Mouse (Mus musculus) limb, embryonic 11.5 days (tissue): ENCODE measurements around the gene Slc12a3. TPM values are rescaled to one million over a fixed set of nuclear protein-coding genes. Genes with fewer than 3 reads are reported as not detected.

Experiments used
- ATAC-seq: fragments of 200-750 bp; cut with Nextera tagmentation; 2 replicates; pipeline ENCODE4 v1.8.0; 2017; ENCODE audit warnings: low read depth; ENCODE audit not compliant: insufficient number of reproducible peaks, low FRiP score, low TSS enrichment
- DNase-seq: peaks from one replicate; pipeline ENCODE4 v3.0.0-alpha.2; 2015; ENCODE audit warnings: low spot score
- H3K27ac ChIP-seq: fragments of 300-500 bp; sonication (generic); replicated peaks from 2 replicates; pipeline ENCODE4 v1.5.1; 2014; ENCODE audit warnings: low read depth, mild to moderate bottlenecking, low read length
- H3K27me3 ChIP-seq: fragments of 300-500 bp; sonication (generic); 2 replicates; pipeline ENCODE4 v1.6.1; 2014; ENCODE audit warnings: mild to moderate bottlenecking, low read length, mixed read lengths; ENCODE audit not compliant: control insufficient read depth, insufficient read depth
- H3K36me3 ChIP-seq: fragments of 300-500 bp; sonication (generic); 2 replicates; pipeline ENCODE4 v1.6.1; 2014; ENCODE audit warnings: mild to moderate bottlenecking, low read length, moderate library complexity, mixed read lengths; ENCODE audit not compliant: control insufficient read depth, insufficient read depth
- H3K4me1 ChIP-seq: fragments of 300-500 bp; sonication (generic); 2 replicates; pipeline ENCODE4 v1.6.1; 2014; ENCODE audit warnings: low read length, mixed read lengths; ENCODE audit not compliant: control insufficient read depth, insufficient read depth
- H3K4me2 ChIP-seq: fragments of 300-500 bp; sonication (generic); 2 replicates; pipeline ENCODE4 v1.6.1; 2014; ENCODE audit warnings: low read depth, mild to moderate bottlenecking, moderate library complexity; ENCODE audit not compliant: severe bottlenecking
- H3K4me3 ChIP-seq: fragments of 300-500 bp; sonication (generic); 2 replicates; pipeline ENCODE4 v1.5.1; 2014; ENCODE audit warnings: low read depth, low read length
- H3K9ac ChIP-seq: fragments of 300-500 bp; sonication (generic); 2 replicates; pipeline ENCODE4 v1.6.1; 2014; ENCODE audit warnings: mild to moderate bottlenecking, low read length
- H3K9me3 ChIP-seq: fragments of 300-500 bp; sonication (generic); 2 replicates; pipeline ENCODE4 v1.6.1; 2016; ENCODE audit warnings: low read length; ENCODE audit not compliant: control insufficient read depth
- WGBS: fragments of 180-500 bp; shearing (Covaris S2); extraction: QIAGEN DNeasy Blood & Tissue Kit; methylation state at CpG from one replicate; pipeline ENCODE4 v1.1.7; 2014; 5-methylcytosine and 5-hydroxymethylcytosine counted together
- polyA plus RNA-seq: library from polyadenylated mRNA; unstranded; fragments of >200 nt; fragmentation: Nextera tagmentation; extraction: Ambion mirVana; gene quantifications from 2 replicates; pipeline ENCODE4 v1.2.1, GENCODE M21; 2014

The Slc12a3 gene
- polyA plus RNA-seq, 1 experiment from 2014 or later = not detected

DNA sequence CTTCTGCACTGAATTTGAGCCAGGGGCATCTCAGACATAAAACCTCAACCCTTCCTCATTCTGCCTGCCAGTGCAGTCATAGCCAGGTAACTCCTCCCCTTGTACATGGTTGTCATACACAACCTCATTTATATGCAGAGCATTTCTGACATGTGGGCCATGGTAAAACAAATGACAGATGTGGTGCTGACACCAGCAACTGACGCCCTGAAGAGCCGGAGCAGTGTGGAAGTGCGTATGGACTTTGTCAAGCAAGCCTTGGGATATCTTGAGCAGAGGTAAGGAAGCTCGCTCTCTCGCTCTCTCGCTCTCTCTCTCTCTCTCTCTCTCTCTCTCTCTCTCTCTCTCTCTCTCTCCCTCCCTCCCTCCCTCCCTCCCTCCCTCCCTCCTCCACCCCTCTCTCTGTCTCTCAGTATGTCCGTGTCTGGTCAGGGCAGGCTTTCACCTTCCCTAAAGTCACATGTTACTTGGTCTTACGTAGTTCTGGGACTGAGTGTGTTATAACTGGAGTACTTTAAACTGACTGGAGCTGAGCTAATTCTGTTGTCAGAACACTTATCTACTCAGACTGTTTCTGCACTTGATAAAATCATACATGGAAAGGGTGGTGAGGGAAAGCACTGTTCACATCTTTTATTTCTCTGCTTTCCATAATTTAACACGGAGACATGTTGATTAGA lies 32.5 kb upstream of the Slc12a3 start:
- ATAC-seq = no peak
- DNase-seq = no peak
- whole genome bisulfite sequencing = 81% methylated on average over 9 of the region's 9 CpGs

GRCm38 (mm10) chr8:94297101-94297500 lies 31.9 kb upstream of the Slc12a3 start:
- no peak overlapping the region for H3K4me2 ChIP-seq
- H3K36me3 ChIP-seq = no peaks in the 10 kb centered on the region; the same call in 1 of the 2 replicates
- H3K27ac ChIP-seq = no peak overlapping the region
- WGBS = 83% methylated on average over 6 of the region's 6 CpGs
- DNase-seq = no peak
- no peaks in the 10 kb centered on the region for H3K27me3 ChIP-seq
- H3K9me3 ChIP-seq = no peaks in the 10 kb centered on the region
- H3K4me3 ChIP-seq = no peak overlapping the region
- no peak overlapping the region for H3K9ac ChIP-seq
- no peak for ATAC-seq
- no peaks in the 10 kb centered on the region for H3K4me1 ChIP-seq

More for the DNA sequence above, 32.5 kb upstream of the Slc12a3 start:
- no peaks in the 10 kb centered on the region for H3K4me1 ChIP-seq
- no peak overlapping the region for H3K4me2 ChIP-seq
- H3K27me3 ChIP-seq = no peaks in the 10 kb centered on the region
- no peak overlapping the region for H3K9ac ChIP-seq
- H3K27ac ChIP-seq = no peak overlapping the region
- H3K36me3 ChIP-seq = no peaks in the 10 kb centered on the region; the same call in 1 of the 2 replicates
- no peaks in the 10 kb centered on the region for H3K9me3 ChIP-seq
- no peak overlapping the region for H3K4me3 ChIP-seq

DNA sequence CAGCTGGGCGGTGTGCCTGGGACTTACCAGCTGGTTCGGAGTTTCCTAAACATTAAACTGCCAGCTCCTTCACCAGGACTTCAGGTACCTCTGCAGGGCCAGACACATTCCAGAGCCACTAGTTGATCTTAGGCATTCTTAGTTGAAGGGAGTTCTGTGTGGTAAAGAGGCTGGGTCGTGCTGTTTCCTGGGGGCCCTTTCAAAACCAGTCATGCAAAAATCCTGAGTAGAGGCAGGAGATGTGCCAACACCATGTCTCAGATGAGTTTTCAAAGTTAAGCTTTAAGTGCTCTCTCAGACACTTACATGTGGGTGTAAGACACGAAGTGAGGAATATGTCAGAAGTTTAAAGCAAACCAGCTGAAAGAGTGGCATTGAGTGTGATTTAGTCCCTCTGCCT lies 28.2 kb upstream of the Slc12a3 start:
- DNase-seq = no peak
- H3K27ac ChIP-seq = no peak overlapping the region
- H3K4me2 ChIP-seq = no peak overlapping the region
- no peaks in the 10 kb centered on the region for H3K36me3 ChIP-seq
- no peak overlapping the region for H3K9ac ChIP-seq
- no peaks in the 10 kb centered on the region for H3K27me3 ChIP-seq
- H3K9me3 ChIP-seq = no peaks in the 10 kb centered on the region
- 92% methylated on average over 4 of the region's 4 CpGs for WGBS
- no peaks in the 10 kb centered on the region for H3K4me1 ChIP-seq
- ATAC-seq = no peak
- H3K4me3 ChIP-seq = no peak overlapping the region

DNA sequence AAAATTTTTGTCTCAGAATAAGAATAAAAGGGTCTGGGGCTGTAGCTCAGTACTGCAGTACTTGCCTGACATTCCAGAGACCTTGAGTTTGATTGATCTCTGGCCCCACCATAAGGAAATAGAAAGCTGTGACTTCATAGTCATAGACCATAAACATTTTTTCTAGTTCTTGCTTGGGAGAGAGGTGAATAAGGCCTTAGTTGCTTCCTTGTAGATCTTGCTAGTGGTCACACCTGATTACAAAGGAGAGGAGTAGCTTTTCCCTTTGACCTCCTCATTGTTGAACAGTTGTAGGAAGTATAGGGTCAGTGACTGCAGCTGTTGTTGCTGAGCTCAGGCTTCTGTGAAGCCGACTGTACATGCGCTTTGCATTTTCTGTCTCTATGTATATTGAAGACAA lies 24.6 kb upstream of the Slc12a3 start:
- WGBS = 89% methylated on average over 2 of the region's 2 CpGs
- no peaks in the 10 kb centered on the region for H3K27me3 ChIP-seq
- no peak overlapping the region for H3K4me2 ChIP-seq
- H3K27ac ChIP-seq = no peak overlapping the region
- H3K4me1 ChIP-seq = no peaks in the 10 kb centered on the region
- H3K4me3 ChIP-seq = no peak overlapping the region
- no peaks in the 10 kb centered on the region; the same call in 1 of the 2 replicates for H3K36me3 ChIP-seq
- H3K9ac ChIP-seq = no peak overlapping the region
- no peaks in the 10 kb centered on the region for H3K9me3 ChIP-seq
- DNase-seq (no peak), ATAC-seq (no peak)

DNA sequence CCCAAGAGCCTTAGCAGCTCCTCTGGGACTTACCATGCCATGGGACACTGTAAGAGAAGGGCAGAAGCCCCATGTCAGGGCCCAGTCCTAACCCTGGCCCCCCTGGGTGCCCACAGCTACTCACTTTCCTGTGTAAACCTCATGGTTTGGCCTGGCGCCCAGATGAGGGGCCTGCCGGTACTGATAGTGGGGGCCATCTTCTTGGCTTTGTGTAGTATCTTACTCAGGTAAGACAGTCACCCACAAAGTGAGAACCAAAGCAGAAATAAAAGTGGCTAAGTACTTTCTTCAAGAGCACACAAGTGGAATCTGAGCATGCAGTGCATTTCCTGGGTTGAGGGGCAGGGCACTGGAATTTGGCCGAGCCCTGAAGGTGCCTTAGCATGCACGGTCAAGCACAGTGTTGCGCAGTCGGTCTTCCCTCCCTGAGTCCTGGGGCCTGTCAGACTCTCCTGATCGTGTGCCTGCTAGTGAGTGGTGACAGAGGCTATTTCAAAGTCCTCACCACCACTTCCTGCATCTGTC lies 21.9 kb upstream of the Slc12a3 start:
- Histone ChIP-seq H3K27me3 (no peaks in the 10 kb centered on the region), H3K27ac (no peak overlapping the region), H3K9me3 (no peaks in the 10 kb centered on the region), H3K4me1 (no peaks in the 10 kb centered on the region), H3K4me3 (no peak overlapping the region), H3K9ac (no peak overlapping the region), H3K4me2 (no peak overlapping the region), H3K36me3 (peaks cover 4% of the 10 kb centered on the region; the same call in 1 of the 2 replicates)
- 85% methylated on average over 7 of the region's 7 CpGs for WGBS
- DNase-seq (no peak), ATAC-seq (no peak)

- Histone ChIP-seq H3K9me3 (no peaks in the 10 kb centered on the region), H3K27ac (no peak overlapping the region), H3K36me3 (peaks cover 4% of the 10 kb centered on the region; the same call in 1 of the 2 replicates), H3K27me3 (no peaks in the 10 kb centered on the region), H3K9ac (no peak overlapping the region), H3K4me1 (no peaks in the 10 kb centered on the region), H3K4me3 (no peak overlapping the region), H3K4me2 (no peak overlapping the region)
- 90% methylated on average over 9 of the region's 9 CpGs for WGBS
- DNase-seq (no peak), ATAC-seq (no peak)
Observed at GRCm38 (mm10) chr8:94307652-94308051, 21.3 kb upstream of the Slc12a3 start.

- H3K27ac ChIP-seq = no peak overlapping the region
- H3K4me3 ChIP-seq = no peak overlapping the region
- peaks cover 4% of the 10 kb centered on the region; the same call in 1 of the 2 replicates for H3K36me3 ChIP-seq
- no peak overlapping the region for H3K9ac ChIP-seq
- ATAC-seq (no peak), DNase-seq (no peak)
- no peaks in the 10 kb centered on the region for H3K4me1 ChIP-seq
- WGBS = 92% methylated on average over 2 of the region's 2 CpGs
- H3K27me3 ChIP-seq = no peaks in the 10 kb centered on the region
- no peak overlapping the region for H3K4me2 ChIP-seq
- no peaks in the 10 kb centered on the region for H3K9me3 ChIP-seq
Observed at GRCm38 (mm10) chr8:94314069-94314468, 14.9 kb upstream of the Slc12a3 start.

GRCm38 (mm10) chr8:94317249-94317648 lies 11.8 kb upstream of the Slc12a3 start:
- no peaks in the 10 kb centered on the region for H3K36me3 ChIP-seq
- 96% methylated on average over 2 of the region's 2 CpGs for WGBS
- H3K27ac ChIP-seq = no peak overlapping the region
- no peaks in the 10 kb centered on the region for H3K4me1 ChIP-seq
- H3K4me2 ChIP-seq = no peak overlapping the region
- DNase-seq (no peak), ATAC-seq (no peak)
- no peak overlapping the region for H3K4me3 ChIP-seq
- no peaks in the 10 kb centered on the region for H3K27me3 ChIP-seq
- H3K9ac ChIP-seq = no peak overlapping the region
- no peaks in the 10 kb centered on the region for H3K9me3 ChIP-seq
